Comparison of ENCODE assay signal across 21 mouse cellular contexts in genomic region chr13:9189481-9189880, GRCm38 (mm10).
"Had no signal": no experiment of that assay in that cellular context is flagged by ENCODE, and none has a peak within 500 bp of the region (broad histone marks: within the 10 kb centered on the region; RNA-seq: fewer than 3 reads in every experiment).

No protein-coding gene starts in this region.

- ATAC-seq: forebrain, embryonic 15.5 days; hindbrain, postnatal 0 days; intestine, embryonic 16.5 days had no signal

- H3K36me3 ChIP-seq: forebrain, embryonic 15.5 days; heart, embryonic 10.5 days; heart, embryonic 12.5 days; hindbrain, embryonic 13.5 days; hindbrain, embryonic 15.5 days; limb, embryonic 13.5 days; limb, embryonic 15.5 days had no signal

- H3K9ac ChIP-seq: forebrain, embryonic 15.5 days; forebrain, postnatal 0 days; heart, embryonic 12.5 days; hindbrain, embryonic 13.5 days; hindbrain, embryonic 15.5 days; limb, embryonic 13.5 days; limb, embryonic 15.5 days had no signal

- H3K4me2 ChIP-seq: forebrain, embryonic 15.5 days; heart, embryonic 12.5 days; hindbrain, embryonic 13.5 days; hindbrain, embryonic 15.5 days; limb, embryonic 13.5 days; limb, embryonic 15.5 days had no signal

- H3K9me3 ChIP-seq: forebrain, embryonic 15.5 days; heart, embryonic 10.5 days; hindbrain, embryonic 13.5 days; hindbrain, embryonic 15.5 days; limb, embryonic 13.5 days; limb, embryonic 15.5 days had no signal

- DNase-seq: forebrain, postnatal 0 days; gastrocnemius, postnatal 14 days; gastrocnemius, postnatal 36 days; heart, adult 18-20 months; heart, postnatal 10 days; kidney, adult 11 months; kidney, adult 8-10 months; kidney, postnatal 14 days; kidney, postnatal 36 days; layer of hippocampus, adult 9-11 months; layer of hippocampus, postnatal 36 days; left cerebral cortex, postnatal 4 days had no signal

- H3K27ac ChIP-seq: forebrain, embryonic 15.5 days; heart, embryonic 10.5 days; hindbrain, embryonic 13.5 days; hindbrain, embryonic 15.5 days; hindbrain, postnatal 0 days; limb, embryonic 13.5 days; limb, embryonic 15.5 days had no signal

- H3K4me3 ChIP-seq: forebrain, embryonic 15.5 days; heart, embryonic 10.5 days; heart, embryonic 12.5 days; hindbrain, embryonic 13.5 days; hindbrain, embryonic 15.5 days; limb, embryonic 13.5 days; limb, embryonic 15.5 days had no signal

- H3K27me3 ChIP-seq: forebrain, embryonic 15.5 days; hindbrain, embryonic 13.5 days; hindbrain, embryonic 15.5 days; limb, embryonic 13.5 days; limb, embryonic 15.5 days had no signal
